Mouse (Mus musculus) G1E (cell line): ENCODE data around the gene Dpf3. TPM values are rescaled to one million over a fixed set of nuclear protein-coding genes. Genes with fewer than 3 reads are reported as not detected.
A peak's percentile ranks its signal among the peaks of the same experiment; 100 is the strongest.

Experiments
- ATAC-seq: 2 replicates; pipeline ENCODE4 v1.8.0; 2016; ENCODE audit warnings: mild to moderate bottlenecking; ENCODE audit not compliant: insufficient number of reproducible peaks, poor library complexity, low FRiP score, severe bottlenecking; ENCODE audit errors: extremely low read depth
- DNase-seq: peaks from one replicate; pipeline ENCODE4 v3.0.0; 2012; ENCODE audit warnings: low spot score
- H3K27me3 ChIP-seq: 2 replicates; pipeline ENCODE4 v1.6.1; 2012; ENCODE audit warnings: mild to moderate bottlenecking, low read length, inconsistent platforms; ENCODE audit not compliant: insufficient read depth
- H3K36me3 ChIP-seq: replicated peaks from 2 replicates; pipeline ENCODE3; 2012; ENCODE audit warnings: mild to moderate bottlenecking, inconsistent platforms
- H3K4me1 ChIP-seq: 2 replicates; pipeline ENCODE4 v1.6.1; 2012; ENCODE audit warnings: low read depth, low read length, inconsistent platforms, mixed read lengths; ENCODE audit not compliant: insufficient read depth
- H3K4me3 ChIP-seq: 2 replicates; pipeline ENCODE4 v1.5.1; 2012; ENCODE audit warnings: low read depth, mild to moderate bottlenecking, inconsistent platforms, low read length, moderate library complexity, mixed read lengths
- H3K9me3 ChIP-seq: replicated peaks from 2 replicates; pipeline ENCODE4 v1.6.1; 2012; ENCODE audit warnings: inconsistent platforms
- CTCF ChIP-seq: IDR thresholded peaks from 2 replicates; pipeline ENCODE4 v1.5.1; 2012; ENCODE audit warnings: low read depth, low read length, inconsistent platforms, mixed read lengths
- GATA1 ChIP-seq: IDR thresholded peaks from 2 replicates; pipeline ENCODE4 v1.6.1; 2012; ENCODE audit warnings: borderline replicate concordance, low read length, inconsistent platforms, mixed read lengths
- GATA2 ChIP-seq: IDR thresholded peaks from 2 replicates; pipeline ENCODE4 v1.6.1; 2012; ENCODE audit warnings: low read depth, low read length, inconsistent platforms, borderline replicate concordance
- POLR2AphosphoS5 ChIP-seq: IDR thresholded peaks from 2 replicates; pipeline ENCODE4 v1.6.1; 2012; ENCODE audit warnings: low read depth, low read length, inconsistent platforms; ENCODE audit not compliant: insufficient replicate concordance
- TAL1 ChIP-seq: conservative IDR thresholded peaks from 2 replicates; pipeline ENCODE4 v1.6.1; 2012; ENCODE audit warnings: low read depth, low read length, inconsistent platforms, mixed read lengths
- polyA plus RNA-seq: library from polyadenylated mRNA; stranded (reverse); fragments of >175 nt; gene quantifications from 2 replicates; pipeline ENCODE4 v1.2.3, GENCODE M21; 2012
- total RNA-seq, 2 experiments: library from RNA; stranded (forward) in 1 of 2; stranded (reverse) in 1 of 2; fragments of 200-1000 nt in 1 of 2; fragments of >200 nt in 1 of 2; fragmentation: Nextera tagmentation in 1 of 2; gene quantifications; 2 replicates each; pipeline ENCODE4 v1.2.3; 2014 to 2017

The Dpf3 gene
- total and polyA plus RNA-seq, 3 experiments = 8.1 to 19.7 (median 12.8) TPM

- DNase-seq (peak; percentile 93), ATAC-seq (peak; percentile 96)
- Histone ChIP-seq H3K4me3 (peak overlapping the region; percentile 58), H3K36me3 (peaks cover 14% of the 10 kb centered on the region), H3K9me3 (no peaks in the 10 kb centered on the region), H3K4me1 (peaks cover 91% of the 10 kb centered on the region), H3K27me3 (no peaks in the 10 kb centered on the region)
- TF ChIP-seq CTCF (no peak), TAL1 (peak; percentile 99), POLR2AphosphoS5 (no peak)
Measured at GRCm38 (mm10) chr12:83375015-83375831, 112.3 kb downstream of the Dpf3 start.

GRCm38 (mm10) chr12:83373081-83373480 is 114.4 kb downstream of the Dpf3 start:
- H3K4me1 ChIP-seq = peaks cover 90% of the 10 kb centered on the region
- no peaks in the 10 kb centered on the region for H3K27me3 ChIP-seq
- TF ChIP-seq POLR2AphosphoS5 (no peak), GATA2 (no peak), GATA1 (no peak), TAL1 (no peak), CTCF (no peak)
- peaks cover 16% of the 10 kb centered on the region for H3K36me3 ChIP-seq
- no peaks in the 10 kb centered on the region for H3K9me3 ChIP-seq
- no peak for DNase-seq
- no peak overlapping the region for H3K4me3 ChIP-seq
- no peak for ATAC-seq

- ATAC-seq = no peak
- no peaks in the 10 kb centered on the region for H3K27me3 ChIP-seq
- peaks cover 86% of the 10 kb centered on the region for H3K4me1 ChIP-seq
- no peaks in the 10 kb centered on the region for H3K9me3 ChIP-seq
- peaks cover 14% of the 10 kb centered on the region for H3K36me3 ChIP-seq
- H3K4me3 ChIP-seq = no peak overlapping the region
- TF ChIP-seq POLR2AphosphoS5 (no peak), TAL1 (no peak), GATA2 (no peak), CTCF (no peak), GATA1 (no peak)
- DNase-seq = no peak
Measured at GRCm38 (mm10) chr12:83372290-83372689, 115.2 kb downstream of the Dpf3 start.

GRCm38 (mm10) chr12:83370221-83370620 is 117.3 kb downstream of the Dpf3 start:
- peaks cover 4% of the 10 kb centered on the region; the same call in 1 of the 2 replicates for H3K9me3 ChIP-seq
- DNase-seq (no peak), ATAC-seq (0 out of 2 replicates have a peak, but pooled peaks have one; percentile 42)
- TF ChIP-seq TAL1 (peak; percentile 55), GATA2 (no peak)
- H3K4me3 ChIP-seq = peak overlapping the region; percentile 43; the same call in 1 of the 2 replicates
- H3K36me3 ChIP-seq = peaks cover 16% of the 10 kb centered on the region
- H3K4me1 ChIP-seq = peaks cover 65% of the 10 kb centered on the region
- H3K27me3 ChIP-seq = no peaks in the 10 kb centered on the region

- Histone ChIP-seq H3K4me3 (no peak overlapping the region), H3K36me3 (peaks cover 16% of the 10 kb centered on the region), H3K4me1 (peaks cover 57% of the 10 kb centered on the region), H3K9me3 (peaks cover 9% of the 10 kb centered on the region; the same call in 1 of the 2 replicates), H3K27me3 (no peaks in the 10 kb centered on the region)
- TF ChIP-seq TAL1 = no peak
- no peak for TF ChIP-seq GATA1
- no peak for TF ChIP-seq GATA2
- TF ChIP-seq POLR2AphosphoS5 = no peak
- TF ChIP-seq CTCF = no peak
- DNase-seq = no peak
- no peak for ATAC-seq
Measured at GRCm38 (mm10) chr12:83369416-83369815, 118.1 kb downstream of the Dpf3 start.

GRCm38 (mm10) chr12:83367486-83367885 is 120.0 kb downstream of the Dpf3 start:
- Histone ChIP-seq H3K4me1 (peaks cover 45% of the 10 kb centered on the region), H3K4me3 (no peak overlapping the region), H3K36me3 (peaks cover 20% of the 10 kb centered on the region), H3K9me3 (peaks cover 9% of the 10 kb centered on the region; the same call in 1 of the 2 replicates), H3K27me3 (no peaks in the 10 kb centered on the region)
- DNase-seq = no peak
- TF ChIP-seq TAL1 (no peak), GATA2 (no peak), CTCF (no peak), POLR2AphosphoS5 (no peak), GATA1 (no peak)
- ATAC-seq = no peak
